Mouse (Mus musculus) heart, postnatal 0 days (tissue): ENCODE results near the gene Mlx. TPM values are rescaled to one million over a fixed set of nuclear protein-coding genes. Genes with fewer than 3 reads are reported as not detected.

Experiments
- ATAC-seq: fragments of 200-750 bp; cut with Nextera tagmentation; 2 replicates; pipeline ENCODE4 v1.8.0; 2017; ENCODE audit warnings: low read depth, moderate number of reproducible peaks, moderate library complexity; ENCODE audit not compliant: insufficient read depth
- DNase-seq: peaks from one replicate; pipeline ENCODE4 v3.0.0-alpha.2; 2016; ENCODE audit warnings: low spot score
- H3K27ac ChIP-seq: fragments of 300-500 bp; sonication (generic); 2 replicates; pipeline ENCODE4 v1.5.1; 2014; ENCODE audit warnings: low read depth, mild to moderate bottlenecking
- H3K27me3 ChIP-seq: fragments of 300-500 bp; sonication (generic); 2 replicates; pipeline ENCODE4 v1.6.1; 2014; ENCODE audit warnings: low read length, mixed read lengths; ENCODE audit not compliant: control insufficient read depth, insufficient read depth
- H3K36me3 ChIP-seq: fragments of 300-500 bp; sonication (generic); replicated peaks from 2 replicates; pipeline ENCODE4 v1.6.1; 2014; ENCODE audit warnings: low read length, mixed read lengths; ENCODE audit not compliant: control insufficient read depth, insufficient read depth
- H3K4me1 ChIP-seq: fragments of 300-500 bp; sonication (generic); 2 replicates; pipeline ENCODE4 v1.6.1; 2014; ENCODE audit warnings: antibody characterized with exemption; ENCODE audit not compliant: control insufficient read depth, insufficient read depth
- H3K4me2 ChIP-seq: fragments of 300-500 bp; sonication (generic); 2 replicates; pipeline ENCODE4 v1.6.1; 2014; ENCODE audit warnings: low read depth, mild to moderate bottlenecking, low read length, moderate library complexity
- H3K4me3 ChIP-seq: fragments of 300-500 bp; sonication (generic); 2 replicates; pipeline ENCODE4 v1.5.1; 2014; ENCODE audit warnings: low read depth, low read length
- H3K9ac ChIP-seq: fragments of 300-500 bp; sonication (generic); replicated peaks from 2 replicates; pipeline ENCODE4 v1.6.1; 2014; ENCODE audit warnings: low read depth, low read length, mixed read lengths
- H3K9me3 ChIP-seq: fragments of 300-500 bp; sonication (generic); replicated peaks from 2 replicates; pipeline ENCODE4 v1.6.1; 2016; ENCODE audit warnings: low read length; ENCODE audit not compliant: control insufficient read depth
- CTCF ChIP-seq: IDR thresholded peaks from 2 replicates; pipeline ENCODE4 v1.5.1; 2016; ENCODE audit warnings: antibody characterized with exemption, control low read depth, low read depth
- EP300 ChIP-seq: IDR thresholded peaks from 2 replicates; pipeline ENCODE4 v1.6.1; 2016; ENCODE audit warnings: antibody characterized with exemption, low read depth
- WGBS: fragments of 180-500 bp; shearing (Covaris S2); extraction: QIAGEN DNeasy Blood & Tissue Kit; methylation state at CpG from one replicate; pipeline ENCODE4 v1.1.7; 2014; 5-methylcytosine and 5-hydroxymethylcytosine counted together
- polyA plus RNA-seq: library from polyadenylated mRNA; unstranded; fragments of >200 nt; fragmentation: Nextera tagmentation; extraction: Ambion mirVana; gene quantifications from 2 replicates; pipeline ENCODE4 v1.2.1, GENCODE M21; 2015
- total RNA-seq: library from RNA; depleted of rRNA; stranded (reverse); fragments of >200 nt; gene quantifications from 2 replicates; pipeline ENCODE4 v1.2.3, GENCODE M21; 2014; ENCODE audit warnings: low replicate concordance

The Mlx gene
- total and polyA plus RNA-seq, 2 experiments from 2014 or later = 21.8 to 26.7 TPM

DNA sequence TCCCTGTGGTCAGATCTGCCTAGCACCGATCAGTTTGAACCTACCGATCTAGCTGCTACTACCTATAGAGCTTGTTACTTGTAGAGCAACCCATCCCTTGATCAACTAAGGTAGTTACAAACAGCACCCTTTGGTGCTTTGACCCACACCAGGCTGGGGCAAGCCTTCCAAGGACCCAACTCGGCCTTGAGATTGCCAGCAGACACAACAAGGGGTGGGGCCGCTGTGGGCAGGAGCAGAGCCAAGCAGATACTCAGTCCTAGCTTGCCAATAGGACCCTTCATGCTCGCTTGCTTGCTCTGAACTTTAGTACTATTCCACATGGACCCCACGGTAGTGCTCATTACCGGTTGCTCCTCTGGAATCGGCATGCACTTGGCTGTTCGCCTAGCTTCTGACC, 9.0 kb upstream of the Mlx start, which contains the start of gene Hsd17b1:
Gene Hsd17b1 (plus strand): TSS at position 291 of the 400 bp plus-strand sequence.
- peaks cover 6% of the 10 kb centered on the region; the same call in 1 of the 2 replicates for H3K36me3 ChIP-seq
- no peak for DNase-seq
- no peak within 1 kb of the TSS for H3K27ac ChIP-seq
- H3K27me3 ChIP-seq = peaks cover 38% of the 10 kb centered on the region
- H3K4me3 ChIP-seq = no peak within 1 kb of the TSS
- no peak for TF ChIP-seq EP300
- no peak for TF ChIP-seq CTCF
- H3K4me2 ChIP-seq = no peak within 1 kb of the TSS
- no peak for ATAC-seq
- H3K9ac ChIP-seq = no peak within 1 kb of the TSS
- H3K4me1 ChIP-seq = peaks cover 3% of the 10 kb centered on the region; the same call in 1 of the 2 replicates
- no peaks in the 10 kb centered on the region for H3K9me3 ChIP-seq
- whole genome bisulfite sequencing = 66% methylated on average over 9 of the region's 9 CpGs

DNA sequence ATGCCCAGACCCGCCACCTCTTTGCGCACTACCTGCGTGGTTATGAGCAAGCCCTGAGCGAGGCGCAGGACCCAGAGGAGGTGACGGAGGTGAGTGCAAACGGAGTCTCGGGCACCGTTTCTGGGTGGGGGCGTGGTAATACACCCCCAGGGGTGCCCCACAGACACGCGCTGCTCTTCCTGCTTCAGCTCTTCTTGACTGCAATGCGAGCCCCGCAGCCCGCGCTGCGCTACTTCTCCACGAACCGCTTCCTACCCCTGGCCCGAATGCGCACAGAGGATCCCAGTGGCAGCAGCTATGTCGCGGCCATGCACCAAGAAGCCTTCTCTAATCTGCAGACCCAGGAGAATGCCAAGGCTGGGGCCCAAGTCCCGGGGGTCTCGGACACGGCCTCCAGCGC, 7.3 kb upstream of the Mlx start:
- no peak for TF ChIP-seq CTCF
- Histone ChIP-seq H3K27me3 (peaks cover 38% of the 10 kb centered on the region), H3K4me1 (peaks cover 9% of the 10 kb centered on the region; the same call in 1 of the 2 replicates), H3K36me3 (peaks cover 6% of the 10 kb centered on the region; the same call in 1 of the 2 replicates), H3K4me2 (peak overlapping the region; percentile 3; the same call in 1 of the 2 replicates), H3K4me3 (peak overlapping the region; percentile 19), H3K9ac (no peak overlapping the region), H3K9me3 (no peaks in the 10 kb centered on the region), H3K27ac (no peak overlapping the region)
- no peak for ATAC-seq
- WGBS = 6% methylated on average over 27 of the region's 27 CpGs
- no peak for DNase-seq

DNA sequence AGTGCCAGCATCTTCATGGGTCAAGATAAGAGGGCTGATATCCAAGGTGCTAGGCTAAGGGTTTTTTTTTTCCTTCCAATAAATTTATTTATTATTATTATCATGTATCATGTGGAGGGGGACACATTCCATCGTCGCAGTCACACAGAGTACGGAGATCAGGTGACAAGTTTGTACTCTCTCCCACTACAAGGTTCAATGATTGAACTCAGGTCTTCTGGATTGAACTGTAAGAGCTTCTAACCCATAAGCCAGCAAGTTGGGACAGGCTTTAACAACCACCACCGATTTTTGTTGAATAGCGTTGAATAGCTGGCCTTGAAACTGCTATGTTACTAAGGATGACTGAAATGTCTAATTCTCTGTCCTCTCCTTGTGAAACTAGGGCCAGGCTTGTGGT, 6.7 kb upstream of the Mlx start:
- H3K27ac ChIP-seq = no peak overlapping the region
- H3K27me3 ChIP-seq = peaks cover 38% of the 10 kb centered on the region
- ATAC-seq = no peak

DNA sequence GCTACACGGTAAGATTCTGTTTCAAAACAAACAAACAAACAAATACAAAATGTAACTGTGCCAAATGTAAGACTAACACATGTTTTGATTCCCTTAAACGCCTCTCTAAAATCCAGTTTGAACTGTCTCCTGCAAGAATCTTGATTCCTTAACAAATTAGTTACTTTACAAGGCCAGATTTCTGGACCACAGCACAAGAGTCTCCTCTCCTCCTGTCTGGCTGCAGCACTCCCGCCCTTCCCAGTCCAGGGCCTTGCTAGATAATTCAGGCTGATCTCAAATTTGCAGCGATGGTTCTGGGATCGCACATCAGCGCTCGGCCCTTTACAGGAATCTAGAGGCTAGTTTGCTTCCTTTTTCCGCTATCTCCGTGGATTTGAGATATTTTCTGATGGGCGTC, 5.4 kb upstream of the Mlx start:
- peak overlapping the region; percentile 95 for H3K4me2 ChIP-seq
- ATAC-seq = no peak
- H3K27ac ChIP-seq = peak overlapping the region; percentile 94
- WGBS = 7% methylated on average over 10 of the region's 10 CpGs
- H3K27me3 ChIP-seq = peaks cover 38% of the 10 kb centered on the region
- H3K9ac ChIP-seq = peak overlapping the region; percentile 43
- DNase-seq = no peak
- peak overlapping the region; percentile 81 for H3K4me3 ChIP-seq
- no peaks in the 10 kb centered on the region for H3K9me3 ChIP-seq
- peaks cover 7% of the 10 kb centered on the region; the same call in 1 of the 2 replicates for H3K36me3 ChIP-seq
- TF ChIP-seq CTCF = no peak
- no peak for TF ChIP-seq EP300
- H3K4me1 ChIP-seq = peaks cover 17% of the 10 kb centered on the region

More for the DNA sequence above, 6.7 kb upstream of the Mlx start:
- Histone ChIP-seq H3K4me1 (peaks cover 9% of the 10 kb centered on the region; the same call in 1 of the 2 replicates), H3K9ac (no peak overlapping the region), H3K9me3 (no peaks in the 10 kb centered on the region), H3K36me3 (peaks cover 11% of the 10 kb centered on the region; the same call in 1 of the 2 replicates), H3K4me2 (no peak overlapping the region), H3K4me3 (no peak overlapping the region)
- WGBS = 78% methylated on average over 5 of the region's 5 CpGs
- TF ChIP-seq EP300 = no peak
- TF ChIP-seq CTCF = no peak
- DNase-seq = no peak

DNA sequence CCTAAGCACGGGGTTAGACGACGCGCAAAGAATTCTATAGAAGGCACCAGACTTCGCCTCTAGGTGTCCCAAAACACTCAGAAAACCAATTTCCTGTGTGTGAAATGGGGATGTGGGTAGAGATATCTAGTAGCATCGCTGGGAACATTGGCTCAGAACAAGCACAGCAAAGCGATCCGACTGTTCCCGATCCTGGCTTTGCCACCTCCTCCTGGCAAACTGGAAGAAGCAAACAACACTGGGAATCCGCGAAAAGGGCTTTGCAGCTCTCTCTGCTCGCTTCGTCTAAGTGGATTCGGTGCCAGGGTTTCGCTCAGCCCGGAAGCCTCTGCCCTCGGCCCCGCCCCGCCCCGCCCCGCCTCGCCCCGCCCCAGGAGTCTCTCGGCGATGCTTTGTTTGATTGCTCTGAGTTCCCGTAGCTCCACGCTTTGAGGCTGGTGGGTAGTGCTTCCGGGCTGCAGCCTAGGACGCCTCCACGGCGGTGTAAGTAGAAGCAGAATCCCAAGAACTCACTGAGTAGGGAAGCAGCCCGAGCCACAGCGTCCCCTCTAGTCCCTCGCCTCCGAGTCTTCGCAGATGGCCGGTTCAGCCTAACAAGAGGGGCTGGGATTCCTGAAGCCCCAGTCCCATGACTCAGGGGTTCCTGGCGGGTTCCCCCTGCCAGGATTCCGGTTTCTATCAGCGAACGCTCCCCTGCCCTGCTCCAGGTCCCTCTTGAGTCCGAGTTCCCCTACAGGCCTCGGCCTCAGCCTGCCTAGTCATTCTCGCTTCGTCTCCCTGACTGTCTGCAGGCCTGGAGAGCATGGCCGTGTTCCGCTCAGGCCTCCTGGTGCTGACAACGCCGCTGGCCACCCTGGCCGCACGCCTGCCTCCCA, 4.6 kb upstream of the Mlx start, which contains the start of gene Coasy:
Gene Coasy (plus strand): TSS at position 358 of the 875 bp plus-strand sequence.
- TF ChIP-seq EP300 (0 out of 2 replicates have a peak, but pooled peaks have one; percentile 53), CTCF (peak; percentile 33)
- peak within 1 kb of the TSS; percentile 95 for H3K4me2 ChIP-seq
- DNase-seq (peak; percentile 92), ATAC-seq (peak; percentile 87)
- peaks cover 6% of the 10 kb centered on the region; the same call in 1 of the 2 replicates for H3K36me3 ChIP-seq
- H3K27me3 ChIP-seq = peaks cover 38% of the 10 kb centered on the region
- peak within 1 kb of the TSS; percentile 94 for H3K27ac ChIP-seq
- WGBS = under 1% methylated on average over 51 of the region's 51 CpGs
- peak within 1 kb of the TSS; percentile 81 for H3K4me3 ChIP-seq
- H3K4me1 ChIP-seq = peaks cover 17% of the 10 kb centered on the region
- no peaks in the 10 kb centered on the region for H3K9me3 ChIP-seq
- peak within 1 kb of the TSS; percentile 87 for H3K9ac ChIP-seq
